Mouse (Mus musculus) heart, postnatal 0 days (tissue): ENCODE measurements at regions not wholly inside any gene's neighbourhood (a gene's known extent, or its start where the extent isn't known, plus 50 kb on each side); places are given as distances from the start of the nearest gene placed in this dataset.

Experiments used
- ATAC-seq: fragments of 200-750 bp; cut with Nextera tagmentation; 2 replicates; pipeline ENCODE4 v1.8.0; 2017; ENCODE audit warnings: low read depth, moderate number of reproducible peaks, moderate library complexity; ENCODE audit not compliant: insufficient read depth
- DNase-seq: peaks from one replicate; pipeline ENCODE4 v3.0.0-alpha.2; 2016; ENCODE audit warnings: low spot score
- H3K27ac ChIP-seq: fragments of 300-500 bp; sonication (generic); 2 replicates; pipeline ENCODE4 v1.5.1; 2014; ENCODE audit warnings: low read depth, mild to moderate bottlenecking
- H3K27me3 ChIP-seq: fragments of 300-500 bp; sonication (generic); 2 replicates; pipeline ENCODE4 v1.6.1; 2014; ENCODE audit warnings: low read length, mixed read lengths; ENCODE audit not compliant: control insufficient read depth, insufficient read depth
- H3K36me3 ChIP-seq: fragments of 300-500 bp; sonication (generic); replicated peaks from 2 replicates; pipeline ENCODE4 v1.6.1; 2014; ENCODE audit warnings: low read length, mixed read lengths; ENCODE audit not compliant: control insufficient read depth, insufficient read depth
- H3K4me1 ChIP-seq: fragments of 300-500 bp; sonication (generic); 2 replicates; pipeline ENCODE4 v1.6.1; 2014; ENCODE audit warnings: antibody characterized with exemption; ENCODE audit not compliant: control insufficient read depth, insufficient read depth
- H3K4me2 ChIP-seq: fragments of 300-500 bp; sonication (generic); 2 replicates; pipeline ENCODE4 v1.6.1; 2014; ENCODE audit warnings: low read depth, mild to moderate bottlenecking, low read length, moderate library complexity
- H3K4me3 ChIP-seq: fragments of 300-500 bp; sonication (generic); 2 replicates; pipeline ENCODE4 v1.5.1; 2014; ENCODE audit warnings: low read depth, low read length
- H3K9ac ChIP-seq: fragments of 300-500 bp; sonication (generic); replicated peaks from 2 replicates; pipeline ENCODE4 v1.6.1; 2014; ENCODE audit warnings: low read depth, low read length, mixed read lengths
- H3K9me3 ChIP-seq: fragments of 300-500 bp; sonication (generic); replicated peaks from 2 replicates; pipeline ENCODE4 v1.6.1; 2016; ENCODE audit warnings: low read length; ENCODE audit not compliant: control insufficient read depth
- CTCF ChIP-seq: IDR thresholded peaks from 2 replicates; pipeline ENCODE4 v1.5.1; 2016; ENCODE audit warnings: antibody characterized with exemption, control low read depth, low read depth
- EP300 ChIP-seq: IDR thresholded peaks from 2 replicates; pipeline ENCODE4 v1.6.1; 2016; ENCODE audit warnings: antibody characterized with exemption, low read depth
- WGBS: fragments of 180-500 bp; shearing (Covaris S2); extraction: QIAGEN DNeasy Blood & Tissue Kit; methylation state at CpG from one replicate; pipeline ENCODE4 v1.1.7; 2014; 5-methylcytosine and 5-hydroxymethylcytosine counted together

- no peak for TF ChIP-seq EP300
- H3K4me3 ChIP-seq, result no peak overlapping the region
- no peak for DNase-seq
- WGBS, result 80% methylated on average over 5 of the region's 5 CpGs
- no peaks in the 10 kb centered on the region for H3K27me3 ChIP-seq
- no peaks in the 10 kb centered on the region for H3K36me3 ChIP-seq
- H3K9ac ChIP-seq, result no peak overlapping the region
- no peaks in the 10 kb centered on the region for H3K4me1 ChIP-seq
- no peak overlapping the region for H3K27ac ChIP-seq
- H3K9me3 ChIP-seq, result no peaks in the 10 kb centered on the region
- H3K4me2 ChIP-seq, result no peak overlapping the region
- ATAC-seq, result no peak
These were observed 176.2 kb upstream of the Marcks start for GRCm38 (mm10) chr10:37314746-37315430.

- Histone ChIP-seq H3K4me3 (no peak overlapping the region), H3K27ac (no peak overlapping the region), H3K4me1 (no peaks in the 10 kb centered on the region), H3K9me3 (no peaks in the 10 kb centered on the region), H3K9ac (no peak overlapping the region), H3K4me2 (no peak overlapping the region), H3K36me3 (no peaks in the 10 kb centered on the region), H3K27me3 (no peaks in the 10 kb centered on the region)
- no peak for ATAC-seq
- TF ChIP-seq CTCF (no peak), EP300 (no peak)
- no peak for DNase-seq
These were observed 174.7 kb upstream of the Marcks start for GRCm38 (mm10) chr10:37313461-37313860.

- WGBS, result 75% methylated on average over 2 of the region's 2 CpGs
- Histone ChIP-seq H3K36me3 (no peaks in the 10 kb centered on the region), H3K4me3 (no peak overlapping the region), H3K4me1 (no peaks in the 10 kb centered on the region), H3K4me2 (no peak overlapping the region), H3K9ac (no peak overlapping the region), H3K27me3 (no peaks in the 10 kb centered on the region), H3K27ac (no peak overlapping the region), H3K9me3 (no peaks in the 10 kb centered on the region)
- DNase-seq, result no peak
- no peak for TF ChIP-seq CTCF
- TF ChIP-seq EP300, result no peak
- no peak for ATAC-seq
These were observed 171.7 kb upstream of the Marcks start for GRCm38 (mm10) chr10:37310266-37310945.

DNA sequence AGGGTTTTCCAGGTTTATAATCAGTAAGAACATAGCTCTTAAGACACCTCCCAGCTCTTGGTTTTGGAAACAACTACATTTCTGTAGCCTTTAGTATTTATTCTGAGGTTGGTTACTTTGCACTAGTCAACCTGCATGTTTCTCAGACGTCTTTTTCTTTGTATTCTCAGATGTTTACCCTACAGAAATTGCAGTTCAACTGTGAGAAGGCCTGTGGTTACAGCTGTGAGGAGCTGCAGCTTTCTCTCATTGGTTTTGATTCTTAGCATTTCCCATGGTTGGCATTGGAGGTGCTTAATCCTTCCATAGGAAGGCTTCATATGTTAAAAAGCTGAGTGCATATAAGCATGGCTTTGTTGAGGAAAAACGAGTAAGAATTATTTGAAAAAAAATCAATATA lies 165.9 kb upstream of the Marcks start:
- Histone ChIP-seq H3K27ac (no peak overlapping the region; the same call in 1 of the 2 replicates), H3K4me3 (no peak overlapping the region), H3K36me3 (no peaks in the 10 kb centered on the region), H3K27me3 (no peaks in the 10 kb centered on the region), H3K9ac (no peak overlapping the region), H3K4me1 (no peaks in the 10 kb centered on the region), H3K4me2 (no peak overlapping the region), H3K9me3 (no peaks in the 10 kb centered on the region)
- WGBS, result 44% methylated on average over 2 of the region's 2 CpGs
- no peak for TF ChIP-seq CTCF
- TF ChIP-seq EP300, result no peak
- DNase-seq (no peak), ATAC-seq (no peak)

DNA sequence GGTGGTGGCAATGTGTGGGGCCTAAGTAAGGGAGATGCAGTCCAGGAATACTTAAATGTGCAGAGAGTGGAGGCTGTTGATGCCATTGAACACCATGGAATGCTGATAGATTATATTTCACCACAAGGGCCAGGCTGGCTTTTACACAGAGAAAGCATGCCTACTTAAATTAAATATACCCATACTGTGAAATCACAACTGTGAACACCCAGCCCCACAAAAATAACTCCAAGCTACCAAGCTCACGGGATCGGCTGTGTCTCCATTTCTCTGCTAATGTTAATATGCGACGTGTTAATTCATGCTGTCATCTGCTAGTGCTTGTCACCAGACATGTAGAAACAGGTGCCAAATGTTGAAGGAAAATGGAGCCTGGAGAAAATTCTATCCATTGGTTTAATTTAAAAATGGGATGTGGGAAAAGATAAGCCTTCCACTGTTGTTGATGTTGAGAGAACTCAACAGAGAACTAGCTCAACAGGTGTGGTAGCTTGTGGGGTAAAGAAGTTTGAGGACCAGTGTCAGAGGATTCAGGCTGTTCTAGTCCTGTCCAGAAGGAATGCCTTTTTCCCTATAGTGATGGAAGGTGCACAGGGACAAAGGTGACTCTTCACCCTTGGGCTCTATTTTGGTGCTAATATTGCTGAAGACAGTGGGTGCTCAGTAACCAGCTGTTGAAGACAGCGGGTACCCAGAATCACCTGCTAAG lies 161.6 kb upstream of the Marcks start:
- DNase-seq, result no peak
- H3K36me3 ChIP-seq, result no peaks in the 10 kb centered on the region
- H3K9ac ChIP-seq, result no peak overlapping the region
- H3K4me2 ChIP-seq, result no peak overlapping the region
- TF ChIP-seq EP300 (no peak), CTCF (no peak)
- no peaks in the 10 kb centered on the region for H3K9me3 ChIP-seq
- ATAC-seq, result no peak
- 64% methylated on average over 5 of the region's 5 CpGs for WGBS
- no peaks in the 10 kb centered on the region for H3K4me1 ChIP-seq
- no peak overlapping the region for H3K4me3 ChIP-seq
- H3K27me3 ChIP-seq, result no peaks in the 10 kb centered on the region
- no peak overlapping the region for H3K27ac ChIP-seq
